Mouse (Mus musculus) midbrain, embryonic 12.5 days (tissue): Measurements from ENCODE around the gene Sipa1l2. TPM values are rescaled to one million over a fixed set of nuclear protein-coding genes. Genes with fewer than 3 reads are reported as not detected.

ENCODE experiments used
- ATAC-seq: fragments of 200-750 bp; cut with Nextera tagmentation; 2 replicates; pipeline ENCODE4 v1.8.0; 2017; ENCODE audit warnings: low read depth, moderate TSS enrichment, moderate library complexity; ENCODE audit not compliant: low FRiP score
- H3K27ac ChIP-seq: fragments of 300-500 bp; sonication (generic); replicated peaks from 2 replicates; pipeline ENCODE4 v1.5.1; 2016; ENCODE audit warnings: mild to moderate bottlenecking
- H3K27me3 ChIP-seq: fragments of 300-500 bp; sonication (generic); 2 replicates; pipeline ENCODE4 v1.6.1; 2016; ENCODE audit warnings: mild to moderate bottlenecking
- H3K36me3 ChIP-seq: fragments of 300-500 bp; sonication (generic); 2 replicates; pipeline ENCODE4 v1.6.1; 2016
- H3K4me1 ChIP-seq: fragments of 300-500 bp; sonication (generic); 2 replicates; pipeline ENCODE4 v1.6.1; 2016
- H3K4me2 ChIP-seq: fragments of 300-500 bp; sonication (generic); replicated peaks from 2 replicates; pipeline ENCODE4 v1.6.1; 2016; ENCODE audit warnings: mild to moderate bottlenecking, moderate library complexity
- H3K4me3 ChIP-seq: fragments of 300-500 bp; sonication (generic); 2 replicates; pipeline ENCODE4 v1.5.1; 2016; ENCODE audit warnings: mild to moderate bottlenecking
- H3K9ac ChIP-seq: fragments of 300-500 bp; sonication (generic); replicated peaks from 2 replicates; pipeline ENCODE4 v1.6.1; 2016; ENCODE audit warnings: mild to moderate bottlenecking, moderate library complexity
- H3K9me3 ChIP-seq: fragments of 300-500 bp; sonication (generic); 2 replicates; pipeline ENCODE4 v1.6.1; 2016; ENCODE audit warnings: mild to moderate bottlenecking
- WGBS: fragments of 180-500 bp; shearing (Covaris S2); methylation state at CpG from one replicate; pipeline ENCODE4 v1.1.7; 2016; 5-methylcytosine and 5-hydroxymethylcytosine counted together
- polyA plus RNA-seq: library from polyadenylated mRNA; unstranded; fragments of >200 nt; fragmentation: Nextera tagmentation; extraction: Ambion mirVana; gene quantifications from 2 replicates; pipeline ENCODE4 v1.2.1, GENCODE M21; 2016

The Sipa1l2 gene
- polyA plus RNA-seq, 1 experiment from 2014 or later: 43.7 TPM

DNA sequence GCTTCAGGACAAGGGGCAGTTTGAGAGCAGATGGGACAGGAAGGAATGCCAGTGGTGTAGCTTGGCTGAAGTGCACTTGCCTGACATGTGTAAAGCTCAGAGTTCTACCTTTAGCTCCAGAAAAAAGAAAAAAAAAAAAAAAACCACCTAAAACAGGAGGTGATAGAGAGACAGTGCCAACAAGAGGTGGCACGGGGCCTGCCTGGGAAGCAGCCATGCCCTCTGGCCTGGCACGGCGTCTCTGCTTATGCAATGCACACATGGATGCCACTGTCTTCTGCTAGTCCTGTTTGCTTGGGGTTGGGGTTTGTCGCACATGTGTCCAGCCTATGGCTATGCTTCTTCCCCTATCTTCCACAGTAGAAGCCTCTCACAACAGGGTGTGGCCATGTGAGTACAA, 2.6 kb upstream of the Sipa1l2 start:
- Histone ChIP-seq H3K9ac (no peak overlapping the region), H3K4me1 (peaks cover 19% of the 10 kb centered on the region), H3K36me3 (no peaks in the 10 kb centered on the region), H3K4me2 (no peak overlapping the region), H3K4me3 (no peak overlapping the region), H3K9me3 (no peaks in the 10 kb centered on the region), H3K27ac (no peak overlapping the region), H3K27me3 (peaks cover 11% of the 10 kb centered on the region)
- no peak for ATAC-seq
- 92% methylated on average over 4 of the region's 4 CpGs for WGBS

GRCm38 (mm10) chr8:125570835-125571465, 1.3 kb upstream of the Sipa1l2 start:
- ATAC-seq: no peak
- Histone ChIP-seq H3K4me3 (no peak overlapping the region), H3K9me3 (no peaks in the 10 kb centered on the region), H3K4me1 (peaks cover 32% of the 10 kb centered on the region), H3K27me3 (peaks cover 11% of the 10 kb centered on the region), H3K9ac (no peak overlapping the region), H3K4me2 (no peak overlapping the region), H3K27ac (no peak overlapping the region), H3K36me3 (no peaks in the 10 kb centered on the region)
- 72% methylated on average over 12 of the region's 12 CpGs for WGBS

DNA sequence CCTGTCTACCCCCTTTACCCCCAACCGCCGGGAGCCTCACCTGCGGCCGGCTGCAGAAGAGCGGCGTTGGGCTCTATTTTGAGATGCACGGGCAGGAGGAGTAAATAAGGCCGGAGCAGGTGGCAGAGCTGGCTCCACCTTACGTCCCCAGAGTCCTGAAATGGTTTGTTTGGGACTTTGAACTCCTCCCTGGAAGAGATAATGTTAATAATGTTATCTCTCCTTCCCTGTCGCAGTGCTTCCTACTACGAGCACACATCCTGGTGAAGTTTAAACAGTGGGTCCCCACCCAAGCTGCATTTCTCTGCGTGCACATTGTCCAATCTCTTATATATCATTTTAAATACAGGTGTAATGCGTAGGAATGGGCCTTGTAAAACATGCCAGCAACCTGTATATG, 781 bp upstream of the Sipa1l2 start:
- H3K9ac ChIP-seq: peak overlapping the region; percentile 58
- peak overlapping the region; percentile 85 for H3K4me2 ChIP-seq
- no peak for ATAC-seq
- 13% methylated on average over 13 of the region's 13 CpGs for WGBS
- peaks cover 36% of the 10 kb centered on the region for H3K4me1 ChIP-seq
- H3K9me3 ChIP-seq: no peaks in the 10 kb centered on the region
- H3K36me3 ChIP-seq: no peaks in the 10 kb centered on the region
- peak overlapping the region; percentile 85 for H3K4me3 ChIP-seq
- peak overlapping the region; percentile 49 for H3K27ac ChIP-seq
- H3K27me3 ChIP-seq: peaks cover 11% of the 10 kb centered on the region

DNA sequence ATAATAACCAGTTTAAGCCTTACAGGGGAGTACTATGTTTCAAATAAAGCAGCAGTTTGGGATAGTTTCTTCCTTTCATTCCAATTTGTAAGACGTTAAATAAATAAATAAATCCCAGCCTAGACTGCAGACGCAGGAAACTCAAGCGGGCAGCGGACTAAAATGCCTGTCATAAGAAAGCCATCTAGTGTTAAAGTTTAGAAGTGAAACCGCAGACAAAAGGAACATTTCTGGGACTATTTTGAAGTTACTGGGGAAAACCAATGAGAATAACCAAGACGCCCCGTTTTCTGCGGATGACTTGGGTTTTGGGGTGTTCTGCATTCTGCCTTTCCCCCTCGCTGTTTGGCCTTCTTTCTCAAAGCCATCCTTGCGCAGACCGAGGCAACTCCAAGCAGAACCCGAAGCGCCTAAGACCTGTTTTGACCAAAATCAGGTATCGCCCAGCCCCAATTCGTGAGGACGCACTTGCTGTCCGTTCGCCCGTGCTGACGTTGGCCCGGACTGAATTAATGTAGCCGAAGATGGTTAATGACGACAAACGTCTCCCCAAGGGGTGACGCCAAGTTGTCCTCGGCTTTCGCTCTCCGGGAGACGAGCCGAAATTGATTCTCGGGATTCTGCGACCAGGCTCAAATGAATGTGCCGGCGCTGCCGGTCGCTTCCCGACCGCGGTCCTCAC, 616 bp downstream of the Sipa1l2 start:
- Histone ChIP-seq H3K4me3 (peak overlapping the region; percentile 85), H3K9me3 (no peaks in the 10 kb centered on the region), H3K27ac (peak overlapping the region; percentile 80), H3K4me2 (peak overlapping the region; percentile 78), H3K9ac (peak overlapping the region; percentile 85), H3K27me3 (peaks cover 13% of the 10 kb centered on the region), H3K36me3 (no peaks in the 10 kb centered on the region), H3K4me1 (peaks cover 43% of the 10 kb centered on the region)
- WGBS: under 1% methylated on average over 39 of the region's 39 CpGs
- ATAC-seq: 0 out of 2 replicates have a peak, but pooled peaks have one; percentile 5

- peak overlapping the region; percentile 85 for H3K9ac ChIP-seq
- peak overlapping the region; percentile 85 for H3K4me3 ChIP-seq
- WGBS: 4% methylated on average over 14 of the region's 14 CpGs
- H3K4me2 ChIP-seq: peak overlapping the region; percentile 78
- H3K9me3 ChIP-seq: no peaks in the 10 kb centered on the region
- H3K36me3 ChIP-seq: no peaks in the 10 kb centered on the region
- ATAC-seq: no peak
- H3K27me3 ChIP-seq: peaks cover 14% of the 10 kb centered on the region
- peaks cover 47% of the 10 kb centered on the region for H3K4me1 ChIP-seq
- H3K27ac ChIP-seq: no peak overlapping the region
Observed at GRCm38 (mm10) chr8:125568421-125568850, 1.2 kb downstream of the Sipa1l2 start.

GRCm38 (mm10) chr8:125567569-125567968, 2.0 kb downstream of the Sipa1l2 start:
- Histone ChIP-seq H3K36me3 (no peaks in the 10 kb centered on the region), H3K4me1 (peaks cover 53% of the 10 kb centered on the region)

GRCm38 (mm10) chr8:125562878-125563277, 6.7 kb downstream of the Sipa1l2 start:
- Histone ChIP-seq H3K4me2 (no peak overlapping the region), H3K9ac (no peak overlapping the region), H3K4me3 (no peak overlapping the region), H3K27ac (no peak overlapping the region), H3K27me3 (peaks cover 13% of the 10 kb centered on the region), H3K4me1 (peaks cover 83% of the 10 kb centered on the region), H3K9me3 (no peaks in the 10 kb centered on the region), H3K36me3 (no peaks in the 10 kb centered on the region)
- ATAC-seq: no peak
- WGBS: 88% methylated on average over 8 of the region's 8 CpGs

More at GRCm38 (mm10) chr8:125567569-125567968, 2.0 kb downstream of the Sipa1l2 start:
- Histone ChIP-seq H3K9ac (no peak overlapping the region), H3K9me3 (no peaks in the 10 kb centered on the region), H3K4me3 (peak overlapping the region; percentile 85), H3K27ac (no peak overlapping the region), H3K4me2 (peak overlapping the region; percentile 78), H3K27me3 (peaks cover 14% of the 10 kb centered on the region)
- WGBS: 59% methylated on average over 7 of the region's 7 CpGs
- no peak for ATAC-seq

DNA sequence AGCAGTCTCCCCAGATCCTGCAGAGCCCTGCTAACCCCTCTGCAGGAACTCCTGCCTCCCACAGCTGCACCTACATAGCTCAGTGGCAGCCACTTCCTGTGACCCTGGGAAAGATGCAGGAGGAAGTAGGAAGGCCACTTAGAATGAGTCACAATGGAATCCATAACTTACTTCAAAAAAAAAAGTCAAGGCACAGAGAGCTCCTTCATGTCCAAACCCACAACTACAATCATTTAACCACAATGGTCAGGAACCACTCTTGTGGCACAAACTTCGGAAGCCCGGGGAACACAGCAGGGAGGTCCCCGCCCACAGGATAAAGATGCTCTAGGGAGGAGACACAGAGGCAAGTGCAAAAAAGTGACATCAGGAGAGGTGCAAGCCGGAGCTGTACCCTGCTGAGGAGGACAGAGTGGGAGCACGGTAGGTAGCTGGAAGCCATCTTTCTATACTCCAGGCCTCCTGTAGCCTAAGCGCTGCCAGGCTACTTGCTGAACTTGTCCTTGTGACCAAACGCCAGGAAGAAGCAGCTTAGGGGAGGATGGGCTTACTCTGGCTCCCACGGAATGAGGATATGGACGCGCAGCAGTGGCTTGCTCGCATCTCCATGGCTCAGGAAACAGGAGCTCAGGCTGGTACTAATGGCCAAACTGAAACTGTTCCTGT, 8.7 kb downstream of the Sipa1l2 start:
- Histone ChIP-seq H3K9me3 (no peaks in the 10 kb centered on the region), H3K27ac (0 out of 2 replicates have a peak overlapping the region, but pooled peaks have one; percentile 10), H3K27me3 (peaks cover 13% of the 10 kb centered on the region), H3K36me3 (no peaks in the 10 kb centered on the region), H3K4me3 (no peak overlapping the region), H3K9ac (no peak overlapping the region), H3K4me1 (peaks cover 76% of the 10 kb centered on the region), H3K4me2 (no peak overlapping the region)
- 60% methylated on average over 11 of the region's 11 CpGs for WGBS
- no peak for ATAC-seq

DNA sequence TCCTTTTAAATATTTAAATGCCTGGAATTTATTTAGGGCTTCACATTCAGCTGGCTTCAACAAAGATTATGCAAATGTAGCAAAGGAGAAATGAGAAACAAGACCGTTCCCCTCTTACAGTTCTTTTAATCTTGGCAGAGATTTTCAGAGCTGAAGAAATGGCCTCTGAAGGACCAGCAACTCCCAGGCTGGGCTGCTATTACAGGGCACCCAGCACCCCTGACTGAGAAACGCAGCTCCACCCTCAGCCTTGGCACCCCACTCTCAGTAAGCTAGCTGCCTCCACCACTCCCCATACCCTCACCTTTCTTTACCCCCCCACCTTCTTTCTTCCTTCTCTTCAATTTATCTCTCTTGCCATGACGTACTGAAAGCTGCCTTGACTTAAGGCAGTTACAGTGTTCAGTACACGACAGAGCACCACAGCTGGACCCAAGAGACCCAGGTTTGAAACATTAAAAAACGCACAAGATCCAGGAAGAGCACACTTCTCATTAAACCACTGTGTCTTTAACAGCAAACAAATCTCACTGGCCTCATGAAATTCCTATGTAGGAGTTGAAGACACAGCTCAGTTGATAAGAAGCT, 10.4 kb downstream of the Sipa1l2 start:
- Histone ChIP-seq H3K9ac (peak overlapping the region; percentile 48; the same call in 1 of the 2 replicates), H3K4me1 (peaks cover 66% of the 10 kb centered on the region), H3K4me3 (no peak overlapping the region), H3K9me3 (no peaks in the 10 kb centered on the region), H3K27ac (peak overlapping the region; percentile 90), H3K27me3 (peaks cover 12% of the 10 kb centered on the region), H3K36me3 (no peaks in the 10 kb centered on the region), H3K4me2 (peak overlapping the region; percentile 47)
- peak; percentile 66 for ATAC-seq
- WGBS: 44% methylated on average over 5 of the region's 5 CpGs

DNA sequence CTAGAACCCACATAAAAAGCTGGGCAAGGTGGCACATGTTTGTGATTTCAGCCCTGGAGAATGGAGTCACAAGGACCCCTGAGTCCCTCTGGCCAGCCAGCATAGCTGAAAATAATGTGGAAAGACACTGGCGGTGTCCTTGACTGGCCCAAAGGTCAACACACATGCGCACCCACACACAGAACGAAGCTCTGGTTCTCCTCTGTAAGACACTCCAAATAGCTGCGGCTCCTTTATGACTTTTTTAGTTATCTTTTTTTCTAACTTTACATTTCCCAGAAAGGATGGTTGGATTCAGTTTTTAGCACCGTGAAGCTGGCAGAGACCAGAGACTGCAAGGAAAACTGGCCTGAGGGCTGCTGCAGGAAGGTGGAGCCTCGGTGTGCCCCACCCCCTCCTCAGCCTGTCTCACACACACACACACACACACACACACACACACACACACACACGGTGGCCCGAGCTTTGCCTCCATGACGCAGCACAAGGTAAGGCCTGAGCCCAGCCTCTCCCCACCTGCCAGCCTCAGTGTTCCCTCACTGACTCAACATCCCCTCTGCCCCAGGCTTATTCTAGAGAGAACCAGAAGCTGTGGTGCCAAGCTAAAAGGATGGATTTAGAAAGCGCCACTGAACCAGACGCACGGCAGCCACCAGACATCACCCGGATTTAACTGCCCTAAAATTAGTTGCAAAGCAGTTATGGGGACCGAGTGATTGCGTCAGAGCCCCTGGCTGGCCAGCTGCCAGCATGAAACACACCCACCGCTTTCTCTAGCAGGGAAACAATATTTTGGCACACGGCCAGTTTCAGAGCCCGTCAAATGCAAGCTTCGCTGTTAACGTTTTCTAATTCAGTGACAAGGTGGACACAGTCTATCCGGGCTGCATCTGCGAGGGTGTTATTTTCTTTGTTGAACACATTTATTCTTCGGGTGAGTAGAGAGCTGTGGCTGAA, 11.2 kb downstream of the Sipa1l2 start:
- peaks cover 61% of the 10 kb centered on the region for H3K4me1 ChIP-seq
- H3K4me3 ChIP-seq: 0 out of 2 replicates have a peak overlapping the region, but pooled peaks have one; percentile 7
- peaks cover 10% of the 10 kb centered on the region for H3K27me3 ChIP-seq
- peak overlapping the region; percentile 90 for H3K27ac ChIP-seq
- 0 out of 2 replicates have a peak overlapping the region, but pooled peaks have one; percentile 12 for H3K9ac ChIP-seq
- ATAC-seq: peak; percentile 76
- 26% methylated on average over 22 of the region's 23 CpGs for WGBS
- no peaks in the 10 kb centered on the region for H3K36me3 ChIP-seq
- peak overlapping the region; percentile 47 for H3K4me2 ChIP-seq
- H3K9me3 ChIP-seq: no peaks in the 10 kb centered on the region
